Mouse (Mus musculus) myocyte (in vitro differentiated cells): ENCODE data around the gene Emc1. TPM values are rescaled to one million over a fixed set of nuclear protein-coding genes. Genes with fewer than 3 reads are reported as not detected.
"Not testable (repeated sequence)": the region's sequence is repeated elsewhere in the genome, so short reads cannot be mapped to it uniquely, and the experiment has no call there.

Source experiments
- H3K27me3 ChIP-seq: one replicate; pipeline ENCODE4 v1.6.1; 2011; ENCODE audit not compliant: control insufficient read depth, insufficient read depth, insufficient read length
- H3K36me3 ChIP-seq: one replicate; pipeline ENCODE4 v1.6.1; 2011; ENCODE audit not compliant: control insufficient read depth, insufficient read depth
- H3K4me2 ChIP-seq: one replicate; pipeline ENCODE4 v1.6.1; 2011; ENCODE audit warnings: low read depth, control low read depth
- H3K4me3 ChIP-seq: one replicate; pipeline ENCODE4 v1.5.1; 2011; ENCODE audit warnings: mild to moderate bottlenecking, control low read depth, moderate library complexity
- H3K79me2 ChIP-seq: one replicate; pipeline ENCODE4 v1.6.1; 2011; ENCODE audit not compliant: control insufficient read depth, insufficient read depth
- H3ac ChIP-seq: one replicate; pipeline ENCODE4 v1.6.1; 2011; ENCODE audit not compliant: control insufficient read depth, insufficient read length
- CEBPB ChIP-seq: IDR thresholded peaks from 2 replicates; pipeline ENCODE4 v1.6.1; 2011; ENCODE audit warnings: mild to moderate bottlenecking, moderate library complexity; ENCODE audit not compliant: poor library complexity, insufficient read depth, severe bottlenecking
- E2F4 ChIP-seq: IDR thresholded peaks from one replicate; pipeline ENCODE4 v1.6.1; 2011; ENCODE audit warnings: mild to moderate bottlenecking, control low read depth, moderate library complexity; ENCODE audit not compliant: insufficient read depth
- MAX ChIP-seq: IDR thresholded peaks from one replicate; pipeline ENCODE4 v1.6.1; 2011; ENCODE audit warnings: low read depth, mild to moderate bottlenecking, control low read depth
- MYOD1 ChIP-seq, 3 experiments: IDR thresholded peaks; one replicate each; pipeline ENCODE4 v1.6.1; 2011; ENCODE audit warnings: control low read depth in 2 of 3, low read depth in 2 of 3, mild to moderate bottlenecking in 2 of 3, moderate library complexity in 1 of 3; ENCODE audit not compliant: insufficient read length in 2 of 3, control insufficient read depth in 1 of 3
- MYOG ChIP-seq, 3 experiments: IDR thresholded peaks; one replicate each; pipeline ENCODE4 v1.6.1; 2011; ENCODE audit warnings: control low read depth in 2 of 3, low read depth in 2 of 3, mild to moderate bottlenecking in 2 of 3; ENCODE audit not compliant: insufficient read length in 2 of 3, control insufficient read depth in 1 of 3, insufficient read depth in 1 of 3
- POLR2A ChIP-seq: IDR thresholded peaks from one replicate; pipeline ENCODE4 v1.6.1; 2011; ENCODE audit warnings: low read depth, mild to moderate bottlenecking, control low read depth, moderate library complexity; ENCODE audit not compliant: insufficient read length
- POLR2AphosphoS2 ChIP-seq: IDR thresholded peaks from one replicate; pipeline ENCODE4 v1.6.1; 2011; ENCODE audit warnings: low read depth, control low read depth; ENCODE audit not compliant: insufficient read length
- REST ChIP-seq: IDR thresholded peaks from one replicate; pipeline ENCODE4 v1.6.1; 2011; ENCODE audit warnings: mild to moderate bottlenecking, control low read depth, moderate library complexity; ENCODE audit not compliant: insufficient read depth, insufficient read length
- SRF ChIP-seq: IDR thresholded peaks from one replicate; pipeline ENCODE4 v1.6.1; 2011; ENCODE audit warnings: low read depth; ENCODE audit not compliant: control insufficient read depth, insufficient read length
- TCF12 ChIP-seq: IDR thresholded peaks from one replicate; pipeline ENCODE4 v1.6.1; 2011; ENCODE audit warnings: mild to moderate bottlenecking, control low read depth; ENCODE audit not compliant: poor library complexity, insufficient read depth, severe bottlenecking
- TCF3 ChIP-seq: IDR thresholded peaks from one replicate; pipeline ENCODE4 v1.6.1; 2011; ENCODE audit warnings: low read depth, control low read depth; ENCODE audit not compliant: insufficient read length
- USF1 ChIP-seq: IDR thresholded peaks from one replicate; pipeline ENCODE4 v1.6.1; 2011; ENCODE audit warnings: low read depth, mild to moderate bottlenecking, control low read depth, moderate library complexity
- polyA plus RNA-seq: library from polyadenylated mRNA; unstranded; fragments of >200 nt; fragmentation: generic; extraction: Trizol; gene quantifications from one replicate; pipeline ENCODE4 v1.2.1, GENCODE M21; 2012; ENCODE audit warnings: missing spikeins

The Emc1 gene
- polyA plus RNA-seq, 1 experiment: 26.1 TPM

DNA sequence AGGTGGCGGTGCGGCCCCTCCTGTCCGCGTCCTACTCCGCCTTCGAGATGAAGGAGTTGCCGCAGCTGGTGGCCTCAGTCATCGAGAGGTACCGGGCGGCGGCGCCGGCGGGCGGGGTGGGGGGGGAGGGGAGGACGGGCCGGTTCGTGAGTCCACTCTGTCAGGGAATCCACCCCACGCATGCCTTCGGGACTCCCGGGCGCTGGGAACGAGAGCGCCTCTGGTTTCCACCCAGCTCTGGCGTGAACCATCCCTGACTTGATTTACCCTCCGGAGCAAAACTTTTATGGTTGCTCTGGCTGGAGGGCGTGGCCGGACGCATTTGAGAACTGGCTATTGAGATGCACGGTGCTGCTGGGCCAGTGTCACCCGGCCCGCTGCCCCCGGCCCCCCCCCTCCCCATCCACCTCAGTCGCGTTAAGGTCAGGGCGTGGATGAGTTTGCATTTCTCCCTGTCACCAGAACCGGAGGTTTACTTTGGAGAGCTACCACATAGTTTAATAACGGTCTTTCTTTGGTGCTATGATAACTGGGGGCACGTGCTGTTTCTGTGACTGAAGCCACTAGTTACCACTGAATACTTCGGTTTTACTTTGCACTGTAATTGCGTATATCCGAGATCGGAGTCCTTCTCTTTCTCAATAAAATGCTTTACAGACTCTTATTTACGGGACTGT is 28.5 kb downstream of the Emc1 start:
- TF ChIP-seq MAX (no peak), MYOD1 (IDR thresholded peaks at IDR 0.05; ENCODE audit: control insufficient read depth in 1 of 3, insufficient read length in 2 of 3, low read depth in 2 of 3) (peak in 1 of 3 experiments; percentile 40)
- H3K36me3 ChIP-seq: no peaks in the 10 kb centered on the region
- H3ac ChIP-seq: peak overlapping the region; percentile 80
- H3K4me3 ChIP-seq: peak overlapping the region; percentile 79
- peaks cover 59% of the 10 kb centered on the region for H3K79me2 ChIP-seq
- peak overlapping the region; percentile 96 for H3K4me2 ChIP-seq
- H3K27me3 ChIP-seq: no peaks in the 10 kb centered on the region

DNA sequence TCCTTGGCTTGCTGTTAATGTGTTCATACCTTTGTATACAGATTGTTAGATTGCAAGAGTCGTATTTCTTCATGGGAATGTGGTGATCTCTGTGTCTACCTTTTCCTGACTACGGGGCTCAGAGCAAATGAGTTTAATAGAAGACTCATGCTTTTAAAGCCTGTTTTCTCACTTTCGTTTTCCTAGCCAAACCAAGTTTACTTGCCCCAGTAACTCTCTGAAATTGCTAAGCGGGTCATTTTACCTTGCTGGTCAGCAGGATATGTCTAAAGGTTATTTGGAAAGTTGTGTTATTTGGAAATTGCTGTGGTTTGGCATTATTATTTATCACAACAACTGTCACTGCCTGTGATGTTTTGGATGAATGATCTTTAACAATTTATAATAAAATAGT is 29.1 kb downstream of the Emc1 start:
- TF ChIP-seq MYOG (IDR thresholded peaks at IDR 0.05; ENCODE audit: control insufficient read depth in 1 of 3, insufficient read depth in 1 of 3, insufficient read length in 2 of 3, low read depth in 2 of 3) (no peak), TCF12 (no peak), SRF (no peak), REST (no peak), E2F4 (no peak), MYOD1 (IDR thresholded peaks at IDR 0.05; ENCODE audit: control insufficient read depth in 1 of 3, insufficient read length in 2 of 3, low read depth in 2 of 3) (no peak), USF1 (no peak), POLR2A (no peak), POLR2AphosphoS2 (no peak), TCF3 (no peak), CEBPB (no peak), MAX (no peak)
- H3K79me2 ChIP-seq: peaks cover 64% of the 10 kb centered on the region
- no peaks in the 10 kb centered on the region for H3K27me3 ChIP-seq
- H3K36me3 ChIP-seq: no peaks in the 10 kb centered on the region
- peak overlapping the region; percentile 79 for H3K4me3 ChIP-seq
- H3K4me2 ChIP-seq: peak overlapping the region; percentile 96
- peak overlapping the region; percentile 80 for H3ac ChIP-seq

DNA sequence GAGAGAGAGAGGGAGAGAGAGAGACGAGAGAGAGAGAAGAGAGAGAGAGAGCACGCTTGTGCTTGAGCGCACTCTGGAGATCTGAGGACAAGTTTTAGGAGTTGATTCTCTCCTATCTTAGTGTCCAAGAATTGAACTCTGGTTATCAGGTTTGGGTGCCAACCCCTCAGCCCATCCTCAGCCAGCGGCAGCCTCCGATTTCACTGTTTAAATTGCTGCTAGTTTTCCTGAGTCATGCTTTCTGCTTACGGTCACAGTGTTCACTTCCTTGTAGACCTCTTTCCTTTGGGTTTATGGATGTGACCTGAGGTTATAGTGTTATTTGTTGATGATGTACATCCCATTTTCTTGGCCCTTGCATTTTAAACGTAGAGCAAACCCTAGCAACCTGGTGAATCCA is 29.8 kb downstream of the Emc1 start:
- peak overlapping the region; percentile 79 for H3K4me3 ChIP-seq
- H3K36me3 ChIP-seq: no peaks in the 10 kb centered on the region
- no peak for TF ChIP-seq CEBPB
- no peak for TF ChIP-seq MYOG (IDR thresholded peaks at IDR 0.05; ENCODE audit: control insufficient read depth in 1 of 3, insufficient read depth in 1 of 3, insufficient read length in 2 of 3, low read depth in 2 of 3)
- TF ChIP-seq POLR2A: no peak
- no peak for TF ChIP-seq TCF12
- TF ChIP-seq POLR2AphosphoS2: no peak
- no peaks in the 10 kb centered on the region for H3K27me3 ChIP-seq
- peaks cover 72% of the 10 kb centered on the region for H3K79me2 ChIP-seq
- no peak overlapping the region for H3ac ChIP-seq
- peak overlapping the region; percentile 96 for H3K4me2 ChIP-seq

DNA sequence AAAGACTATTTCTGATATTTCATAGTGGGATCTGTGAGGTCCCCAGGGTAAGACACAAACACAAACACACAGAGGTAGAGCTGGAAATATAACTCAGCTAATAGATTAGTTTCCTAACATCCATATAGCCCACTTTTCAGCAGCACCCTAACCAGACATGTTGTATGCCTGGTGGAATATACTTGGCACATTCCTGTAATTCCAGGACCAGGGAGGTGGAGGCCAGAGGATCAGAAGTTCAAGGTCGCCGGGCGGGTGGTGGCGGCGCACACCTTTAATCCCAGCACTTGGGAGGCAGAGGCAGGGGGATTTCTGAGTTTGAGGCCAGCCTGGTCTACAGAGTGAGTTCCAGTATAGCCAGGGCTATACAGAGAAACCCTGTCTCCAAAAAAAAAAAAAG is 33.5 kb downstream of the Emc1 start:
- H3K79me2 ChIP-seq: peaks cover 91% of the 10 kb centered on the region
- not testable (repeated sequence) for H3K4me3 ChIP-seq, H3K4me2 ChIP-seq, H3K27me3 ChIP-seq, H3ac ChIP-seq
- H3K36me3 ChIP-seq: peaks cover 15% of the 10 kb centered on the region

GRCm38 (mm10) chr4:139386869-139387319 is 34.5 kb downstream of the Emc1 start:
- Histone ChIP-seq H3K79me2 (peaks cover 80% of the 10 kb centered on the region), H3K4me3 (no peak overlapping the region), H3K27me3 (no peaks in the 10 kb centered on the region), H3K36me3 (peaks cover 19% of the 10 kb centered on the region), H3ac (no peak overlapping the region), H3K4me2 (no peak overlapping the region)
- no peak for TF ChIP-seq USF1
- no peak for TF ChIP-seq SRF
- TF ChIP-seq E2F4: no peak
- TF ChIP-seq TCF3: no peak
- TF ChIP-seq MYOD1 (IDR thresholded peaks at IDR 0.05; ENCODE audit: control insufficient read depth in 1 of 3, insufficient read length in 2 of 3, low read depth in 2 of 3): no peak

GRCm38 (mm10) chr4:139389557-139389956 is 37.2 kb downstream of the Emc1 start:
- Histone ChIP-seq H3K4me2 (no peak overlapping the region), H3ac (no peak overlapping the region), H3K79me2 (peaks cover 53% of the 10 kb centered on the region), H3K4me3 (no peak overlapping the region), H3K27me3 (no peaks in the 10 kb centered on the region), H3K36me3 (peaks cover 37% of the 10 kb centered on the region)
- TF ChIP-seq TCF3 (no peak), SRF (no peak), POLR2AphosphoS2 (no peak), CEBPB (no peak), E2F4 (no peak), USF1 (no peak), MYOD1 (IDR thresholded peaks at IDR 0.05; ENCODE audit: control insufficient read depth in 1 of 3, insufficient read length in 2 of 3, low read depth in 2 of 3) (no peak), TCF12 (no peak), MAX (no peak), REST (no peak), MYOG (IDR thresholded peaks at IDR 0.05; ENCODE audit: control insufficient read depth in 1 of 3, insufficient read depth in 1 of 3, insufficient read length in 2 of 3, low read depth in 2 of 3) (no peak), POLR2A (no peak)
